Mouse (Mus musculus) left cerebral cortex, postnatal 36 days (tissue): ENCODE results near the gene Fhit. TPM values are rescaled to one million over a fixed set of nuclear protein-coding genes. Genes with fewer than 3 reads are reported as not detected.
"Not testable (repeated sequence)": the region's sequence is repeated elsewhere in the genome, so short reads cannot be mapped to it uniquely, and the experiment has no call there.

Source experiments
- DNase-seq, 2 experiments: peaks; one replicate each; pipeline ENCODE4 v3.0.0; 2021 to 2022; ENCODE audit warnings: low spot score in 2 of 2, mixed read lengths in 1 of 2
- intact Hi-C: fragments of 180-260 bp; cut with DNase I; formaldehyde crosslinking; loops from one replicate; pipeline ENCODE4 v1.15.1; 2025
- total RNA-seq, 2 experiments: library from RNA; stranded (reverse); gene quantifications; 2 replicates each; pipeline ENCODE4 v1.2.3; 2021

The Fhit gene
- total RNA-seq, result 1 to 10 TPM; 5.3 to 6.2 TPM

DNA sequence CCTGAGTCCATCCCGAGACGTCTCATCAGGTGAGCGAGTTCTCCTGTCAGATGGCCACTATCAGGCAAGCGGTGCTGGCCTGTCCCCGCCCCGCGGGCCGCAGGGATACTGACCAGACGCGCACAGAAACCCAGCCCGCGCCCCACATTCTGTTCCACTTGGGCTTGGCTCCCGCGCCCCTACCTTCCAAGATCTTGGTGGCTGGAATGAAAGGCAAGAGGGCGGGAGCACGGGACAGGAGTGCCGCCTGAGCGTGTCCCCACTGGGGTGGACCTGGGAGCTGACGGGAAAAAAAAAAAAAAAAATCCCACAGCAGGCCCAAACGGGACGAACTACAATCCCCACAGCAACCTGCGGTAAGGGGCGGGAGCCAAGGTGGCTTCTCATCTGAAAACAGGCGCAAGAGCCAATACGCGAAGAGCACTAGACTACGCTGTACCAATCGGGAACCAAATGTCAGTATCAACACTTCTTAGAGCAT lies at the start of gene Fhit:
Gene Fhit, minus strand, starts transcription at position 285 of the 481 bp plus-strand sequence.
- intact Hi-C loops, result loop anchor here (10.0 kb wide), 1 partner anchor 393 kb away; the partner anchor contains the start of gene Ptprg
- DNase-seq, result peak; percentile 88 to 91

DNA sequence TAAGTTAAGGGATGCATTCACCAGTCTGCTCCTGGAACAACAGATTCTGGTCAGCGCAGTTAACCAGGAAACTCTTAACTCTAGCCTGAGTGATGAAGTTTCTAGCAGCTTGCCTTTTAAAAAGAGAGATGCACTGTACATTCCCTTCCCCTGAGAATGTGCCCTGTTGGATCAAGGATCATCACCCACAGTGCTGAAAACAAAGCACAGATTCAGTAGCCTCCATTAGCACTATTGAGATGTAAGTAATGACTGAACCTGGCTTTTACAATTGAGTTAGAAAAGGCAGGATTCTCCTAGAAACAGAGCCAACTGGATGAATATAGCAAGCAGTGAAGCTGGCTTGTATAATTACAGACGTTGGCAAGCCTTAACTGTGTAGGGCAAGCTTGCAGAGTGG lies 45.0 kb upstream of the Fhit start:
- DNase-seq, result no peak

GRCm38 (mm10) chr14:11160806-11161450 lies 907 bp downstream of the Fhit start:
- intact Hi-C loops, result loop anchor here (10.0 kb wide), 1 partner anchor 394 kb away; the partner anchor contains the start of gene Ptprg
- DNase-seq, result peak; percentile 76 to 81

More for the DNA sequence above, 45.0 kb upstream of the Fhit start:
- intact Hi-C loops, result no loop called here

DNA sequence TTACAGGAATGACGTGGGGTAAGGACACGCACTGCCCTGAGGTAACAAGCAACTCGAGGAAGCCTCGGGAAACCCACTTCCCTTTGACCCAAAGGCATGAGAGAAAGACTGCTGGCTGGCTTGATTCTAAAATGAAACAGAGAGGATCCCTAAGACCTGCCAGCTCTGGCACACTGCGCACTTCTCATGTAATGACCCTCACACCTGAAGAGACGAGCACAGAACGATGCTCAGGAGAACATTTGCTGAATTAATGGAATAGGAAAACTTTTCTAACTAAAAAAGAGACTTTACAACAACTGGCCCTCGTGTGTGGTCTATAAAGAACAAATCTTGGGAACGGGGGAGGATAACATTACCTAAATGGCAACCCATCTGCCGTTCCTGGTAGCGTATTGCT lies 2.2 kb downstream of the Fhit start:
- intact Hi-C loops, result loop anchor here (10.0 kb wide), 1 partner anchor 395 kb away; the partner anchor contains the start of gene Ptprg

GRCm38 (mm10) chr14:11159021-11159420 lies 2.8 kb downstream of the Fhit start:
- intact Hi-C loops, result no loop called here
- no peak for DNase-seq

More for the DNA sequence above, 2.2 kb downstream of the Fhit start:
- DNase-seq, result peak; percentile 3 to 7

- DNase-seq, result no peak
- intact Hi-C loops, result no loop called here
These were observed 4.1 kb downstream of the Fhit start for GRCm38 (mm10) chr14:11157741-11158140.

- no peak for DNase-seq
- intact Hi-C loops, result no loop called here
These were observed 10.1 kb downstream of the Fhit start for GRCm38 (mm10) chr14:11151634-11152321.

- no peak for DNase-seq
- intact Hi-C loops, result no loop called here
These were observed 27.8 kb downstream of the Fhit start for GRCm38 (mm10) chr14:11133787-11134735.

DNA sequence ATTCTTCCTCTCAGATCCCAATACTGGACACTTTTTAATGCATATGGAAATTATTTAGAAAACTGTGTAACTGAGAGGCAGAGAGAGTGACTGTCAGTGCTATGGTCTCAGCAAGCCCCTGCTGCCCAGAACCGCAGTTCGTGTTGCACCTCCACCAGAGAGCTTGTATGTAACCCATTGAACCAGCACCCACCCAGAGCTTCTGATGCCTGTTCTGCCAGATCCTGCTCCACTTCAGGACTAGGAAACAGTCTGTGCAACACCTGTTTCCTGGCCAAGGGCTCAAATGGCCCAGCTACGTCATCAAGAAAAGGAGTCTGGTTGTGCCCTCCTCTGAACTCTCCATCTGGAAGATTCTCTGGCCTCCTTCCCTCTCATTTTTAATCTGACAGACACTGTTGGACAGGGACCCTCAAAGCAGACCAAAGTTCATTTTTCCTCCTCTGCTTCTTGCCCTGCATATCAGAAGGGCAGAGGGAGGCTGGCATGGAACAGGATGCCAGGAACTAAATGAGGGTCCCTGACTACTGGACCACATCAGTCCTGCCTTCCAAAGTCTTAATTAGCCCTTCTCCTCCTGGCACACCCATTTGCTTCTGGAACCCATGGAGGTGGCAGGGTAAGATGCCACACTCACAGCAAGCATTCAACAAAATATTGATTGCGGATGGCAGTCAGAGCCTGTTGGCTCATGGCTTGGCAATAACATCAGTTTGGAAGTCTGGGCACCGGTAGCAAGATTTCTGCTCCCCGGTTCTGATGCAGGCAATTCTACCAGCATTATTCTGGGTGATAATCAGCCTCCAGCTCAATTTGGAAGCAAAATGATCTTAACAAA lies 29.0 kb downstream of the Fhit start:
- intact Hi-C loops, result no loop called here
- no peak for DNase-seq

- no peak for DNase-seq
- intact Hi-C loops, result no loop called here
These were observed 36.7 kb downstream of the Fhit start for GRCm38 (mm10) chr14:11125096-11125495.

- intact Hi-C loops, result no loop called here
- no peak for DNase-seq
These were observed 42.8 kb downstream of the Fhit start for GRCm38 (mm10) chr14:11119076-11119475.

- intact Hi-C loops, result no loop called here
- DNase-seq, result no peak
These were observed 76.2 kb downstream of the Fhit start for GRCm38 (mm10) chr14:11085596-11085995.

- no peak for DNase-seq
- intact Hi-C loops, result no loop called here
These were observed 77.9 kb downstream of the Fhit start for GRCm38 (mm10) chr14:11083946-11084345.

- intact Hi-C loops, result no loop called here
- no peak for DNase-seq
These were observed 78.4 kb downstream of the Fhit start for GRCm38 (mm10) chr14:11083462-11083861.

DNA sequence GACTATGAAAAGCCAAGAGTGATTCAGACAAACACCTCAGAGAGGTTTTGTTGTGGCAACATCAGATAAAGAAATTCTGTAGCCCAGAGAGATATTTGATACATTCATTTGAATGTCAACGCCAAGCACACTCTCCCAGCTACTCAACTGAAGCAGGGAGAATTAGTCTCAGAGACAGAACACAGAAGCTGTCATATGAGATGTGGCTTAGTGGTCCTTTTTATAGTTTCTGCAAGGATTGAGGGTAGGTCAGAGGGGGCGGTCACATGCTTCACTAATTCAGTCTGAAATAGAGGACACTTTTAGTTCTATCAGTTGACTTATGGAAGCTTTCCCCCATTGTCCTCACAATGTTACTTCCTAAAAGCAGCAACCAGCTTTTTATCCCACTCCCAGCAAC lies 98.2 kb downstream of the Fhit start:
- intact Hi-C loops, result no loop called here
- DNase-seq, result no peak

DNA sequence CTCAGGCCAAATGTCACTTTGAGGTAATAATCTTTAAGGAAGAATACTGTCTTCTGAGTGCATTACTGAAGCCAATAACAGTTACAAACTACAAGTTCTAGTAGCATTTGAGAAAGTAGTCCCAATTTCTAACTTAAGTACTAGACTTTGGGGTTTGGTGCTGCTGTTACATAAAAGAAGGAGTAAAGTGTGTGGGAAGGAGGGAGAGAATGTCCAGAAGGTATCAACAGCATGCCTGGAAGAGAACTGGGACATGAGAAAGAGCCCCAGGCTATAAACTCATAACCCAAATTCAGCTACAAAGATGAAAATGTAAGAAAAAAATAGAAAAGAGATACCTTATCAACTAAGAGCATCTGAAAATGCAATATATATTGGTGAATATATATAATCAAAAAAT lies 101.6 kb downstream of the Fhit start:
- DNase-seq, result no peak
- intact Hi-C loops, result no loop called here

DNA sequence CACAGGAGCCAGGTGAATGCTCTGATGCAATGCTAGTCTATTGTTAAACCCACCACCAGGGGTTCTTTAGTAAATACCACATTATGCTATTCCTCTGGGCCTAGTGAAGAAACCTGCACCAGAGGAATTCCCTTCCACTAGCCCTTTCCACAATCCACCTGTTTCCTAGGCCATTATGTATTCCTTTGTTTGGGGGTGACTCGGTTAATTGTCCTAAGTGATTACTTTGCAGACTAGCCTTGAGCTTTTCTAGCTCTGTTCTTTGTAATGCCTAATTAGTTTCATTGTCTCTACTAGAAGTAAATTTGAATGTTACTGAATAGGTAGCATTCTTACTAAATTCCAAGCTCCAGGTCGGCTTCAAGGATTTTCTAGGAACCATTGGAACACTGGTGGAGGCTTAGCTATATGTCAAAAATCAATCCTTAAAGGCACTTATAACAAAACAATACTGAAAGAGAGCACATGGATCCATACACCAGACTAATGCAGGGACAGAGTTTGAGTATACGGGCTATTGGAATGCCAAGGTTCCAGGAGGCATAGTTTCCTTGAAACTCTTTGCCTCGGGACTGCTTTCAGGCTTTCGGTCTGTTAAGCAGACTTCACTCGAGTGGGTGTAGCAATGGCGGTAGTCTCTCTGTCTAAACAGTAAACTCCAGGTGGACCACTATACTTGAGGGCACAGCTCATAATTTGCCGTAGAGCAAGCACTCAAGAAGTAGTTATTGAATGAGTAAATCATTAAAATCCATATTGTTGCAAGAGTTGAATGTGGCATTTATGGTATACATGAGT lies 122.1 kb downstream of the Fhit start:
- DNase-seq, intact Hi-C loops: not testable (repeated sequence)

DNA sequence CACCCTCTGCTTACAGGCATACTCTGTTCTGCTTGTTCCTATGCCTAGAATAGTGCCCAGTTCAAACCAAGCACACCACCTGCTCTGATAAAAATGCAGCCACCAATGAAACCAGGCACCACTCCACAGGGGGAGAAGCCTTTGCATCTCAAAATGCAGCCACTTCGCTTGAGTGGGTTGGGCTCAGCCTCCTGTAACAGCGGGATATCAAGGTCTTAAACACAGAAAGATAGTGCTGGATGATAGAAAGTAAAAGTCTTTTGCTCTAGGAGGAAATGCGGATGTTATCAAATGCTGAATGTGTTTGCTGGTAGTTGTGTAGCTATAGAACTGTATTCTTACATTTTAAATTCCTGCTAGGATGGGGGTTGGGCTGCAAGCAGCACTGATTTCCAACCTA lies 140.4 kb downstream of the Fhit start:
- DNase-seq, result no peak
- intact Hi-C loops, result no loop called here
